Mouse (Mus musculus): ENCODE results near the gene Spata13. TPM values are rescaled to one million over a fixed set of nuclear protein-coding genes. Genes with fewer than 3 reads are reported as not detected.

Gene Spata13
- polyA plus RNA-seq, 1 experiment = 21.6 TPM

- H3K4me1 ChIP-seq (ENCODE audit: control insufficient read depth, insufficient read depth, insufficient read length, low read length) = peaks cover 24% of the 10 kb centered on the region
Observed at GRCm38 (mm10) chr14:60738434-60738938, 104.7 kb downstream of the Spata13 start.

GRCm38 (mm10) chr14:60739155-60739554, 105.4 kb downstream of the Spata13 start:
- no peak for TF ChIP-seq POLR2A (IDR thresholded peaks at IDR 0.05; ENCODE audit: low read depth, low read length)
- no peak for TF ChIP-seq CTCF (IDR thresholded peaks at IDR 0.05; ENCODE audit: extremely low read depth, insufficient read length, insufficient replicate concordance, low read depth, low read length)
- Histone ChIP-seq H3K36me3 (ENCODE audit: control insufficient read depth, insufficient read depth, low read length) (peaks cover 6% of the 10 kb centered on the region; the same call in 1 of the 2 replicates), H3K4me1 (ENCODE audit: control insufficient read depth, insufficient read depth, insufficient read length, low read length) (peaks cover 24% of the 10 kb centered on the region), H3K4me3 (ENCODE audit: low read depth, low read length) (no peak overlapping the region), H3K27ac (ENCODE audit: insufficient read depth, low read depth, low read length) (no peak overlapping the region), H3K27me3 (ENCODE audit: control insufficient read depth, insufficient read depth, low read length) (no peaks in the 10 kb centered on the region)
- 62% methylated on average over 8 of the region's 9 CpGs for WGBS

More at GRCm38 (mm10) chr14:60738434-60738938, 104.7 kb downstream of the Spata13 start:
- Histone ChIP-seq H3K36me3 (ENCODE audit: control insufficient read depth, insufficient read depth, low read length) (peaks cover 6% of the 10 kb centered on the region; the same call in 1 of the 2 replicates), H3K27me3 (ENCODE audit: control insufficient read depth, insufficient read depth, low read length) (no peaks in the 10 kb centered on the region), H3K27ac (ENCODE audit: insufficient read depth, low read depth, low read length) (peak overlapping the region; percentile 94), H3K4me3 (ENCODE audit: low read depth, low read length) (no peak overlapping the region)
- TF ChIP-seq POLR2A (IDR thresholded peaks at IDR 0.05; ENCODE audit: low read depth, low read length) (no peak), CTCF (IDR thresholded peaks at IDR 0.05; ENCODE audit: extremely low read depth, insufficient read length, insufficient replicate concordance, low read depth, low read length) (no peak)
- WGBS = 48% methylated on average over 10 of the region's 10 CpGs

GRCm38 (mm10) chr14:60739616-60740015, 105.8 kb downstream of the Spata13 start:
- Histone ChIP-seq H3K27me3 (ENCODE audit: control insufficient read depth, insufficient read depth, low read length) (no peaks in the 10 kb centered on the region), H3K4me3 (ENCODE audit: low read depth, low read length) (no peak overlapping the region), H3K27ac (ENCODE audit: insufficient read depth, low read depth, low read length) (peak overlapping the region; percentile 26; the same call in 1 of the 2 replicates), H3K36me3 (ENCODE audit: control insufficient read depth, insufficient read depth, low read length) (peaks cover 6% of the 10 kb centered on the region; the same call in 1 of the 2 replicates), H3K4me1 (ENCODE audit: control insufficient read depth, insufficient read depth, insufficient read length, low read length) (peaks cover 24% of the 10 kb centered on the region)
- TF ChIP-seq CTCF (IDR thresholded peaks at IDR 0.05; ENCODE audit: extremely low read depth, insufficient read length, insufficient replicate concordance, low read depth, low read length) (no peak), POLR2A (IDR thresholded peaks at IDR 0.05; ENCODE audit: low read depth, low read length) (no peak)
- WGBS = 85% methylated on average over 12 of the region's 12 CpGs

- no peaks in the 10 kb centered on the region for H3K27me3 ChIP-seq (ENCODE audit: control insufficient read depth, insufficient read depth, low read length)
- H3K4me3 ChIP-seq (ENCODE audit: low read depth, low read length) = no peak overlapping the region
- peaks cover 8% of the 10 kb centered on the region; the same call in 1 of the 2 replicates for H3K36me3 ChIP-seq (ENCODE audit: control insufficient read depth, insufficient read depth, low read length)
- H3K4me1 ChIP-seq (ENCODE audit: control insufficient read depth, insufficient read depth, insufficient read length, low read length) = peaks cover 24% of the 10 kb centered on the region
- no peak for TF ChIP-seq POLR2A (IDR thresholded peaks at IDR 0.05; ENCODE audit: low read depth, low read length)
- TF ChIP-seq CTCF (IDR thresholded peaks at IDR 0.05; ENCODE audit: extremely low read depth, insufficient read length, insufficient replicate concordance, low read depth, low read length) = no peak
- 77% methylated on average over 5 of the region's 5 CpGs for WGBS
- no peak overlapping the region for H3K27ac ChIP-seq (ENCODE audit: insufficient read depth, low read depth, low read length)
Observed at GRCm38 (mm10) chr14:60740507-60740906, 106.7 kb downstream of the Spata13 start.

GRCm38 (mm10) chr14:60741033-60741432, 107.2 kb downstream of the Spata13 start:
- no peak for TF ChIP-seq CTCF (IDR thresholded peaks at IDR 0.05; ENCODE audit: extremely low read depth, insufficient read length, insufficient replicate concordance, low read depth, low read length)
- TF ChIP-seq POLR2A (IDR thresholded peaks at IDR 0.05; ENCODE audit: low read depth, low read length) = no peak
- 64% methylated on average over 8 of the region's 8 CpGs for WGBS
- Histone ChIP-seq H3K27me3 (ENCODE audit: control insufficient read depth, insufficient read depth, low read length) (no peaks in the 10 kb centered on the region), H3K36me3 (ENCODE audit: control insufficient read depth, insufficient read depth, low read length) (peaks cover 14% of the 10 kb centered on the region), H3K4me1 (ENCODE audit: control insufficient read depth, insufficient read depth, insufficient read length, low read length) (peaks cover 23% of the 10 kb centered on the region), H3K27ac (ENCODE audit: insufficient read depth, low read depth, low read length) (no peak overlapping the region), H3K4me3 (ENCODE audit: low read depth, low read length) (no peak overlapping the region)

GRCm38 (mm10) chr14:60741490-60741981, 107.7 kb downstream of the Spata13 start:
- peaks cover 19% of the 10 kb centered on the region for H3K36me3 ChIP-seq (ENCODE audit: control insufficient read depth, insufficient read depth, low read length)
- H3K4me3 ChIP-seq (ENCODE audit: low read depth, low read length) = no peak overlapping the region
- H3K27me3 ChIP-seq (ENCODE audit: control insufficient read depth, insufficient read depth, low read length) = no peaks in the 10 kb centered on the region
- peaks cover 18% of the 10 kb centered on the region for H3K4me1 ChIP-seq (ENCODE audit: control insufficient read depth, insufficient read depth, insufficient read length, low read length)
- TF ChIP-seq CTCF (IDR thresholded peaks at IDR 0.05; ENCODE audit: extremely low read depth, insufficient read length, insufficient replicate concordance, low read depth, low read length) = no peak
- no peak for TF ChIP-seq POLR2A (IDR thresholded peaks at IDR 0.05; ENCODE audit: low read depth, low read length)
- 51% methylated on average over 6 of the region's 6 CpGs for WGBS
- H3K27ac ChIP-seq (ENCODE audit: insufficient read depth, low read depth, low read length) = no peak overlapping the region

DNA sequence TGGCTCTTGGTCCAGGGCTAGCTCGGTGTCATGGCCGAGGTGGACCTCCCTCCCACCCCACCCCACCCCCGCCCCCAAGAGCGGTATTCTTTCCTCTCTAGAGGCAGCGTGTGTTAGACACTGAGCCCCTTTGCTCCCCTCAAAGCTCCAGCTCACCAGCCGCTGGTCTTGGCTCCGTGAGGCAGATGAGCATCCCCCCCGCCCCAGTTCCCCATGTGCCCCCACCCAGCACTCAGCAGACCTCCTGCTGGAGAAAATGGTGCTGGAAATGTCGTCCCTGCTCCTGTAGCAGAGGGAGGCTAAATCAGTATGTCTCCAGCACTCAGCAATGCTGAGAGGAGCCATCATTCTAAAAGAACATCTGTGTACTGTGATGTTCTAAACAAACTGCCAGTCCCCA, 109.9 kb downstream of the Spata13 start:
- TF ChIP-seq POLR2A (IDR thresholded peaks at IDR 0.05; ENCODE audit: low read depth, low read length) = no peak
- TF ChIP-seq CTCF (IDR thresholded peaks at IDR 0.05; ENCODE audit: extremely low read depth, insufficient read length, insufficient replicate concordance, low read depth, low read length) = no peak
- H3K36me3 ChIP-seq (ENCODE audit: control insufficient read depth, insufficient read depth, low read length) = peaks cover 36% of the 10 kb centered on the region
- H3K4me1 ChIP-seq (ENCODE audit: control insufficient read depth, insufficient read depth, insufficient read length, low read length) = peaks cover 6% of the 10 kb centered on the region; the same call in 1 of the 2 replicates
- no peak overlapping the region for H3K4me3 ChIP-seq (ENCODE audit: low read depth, low read length)
- no peaks in the 10 kb centered on the region for H3K27me3 ChIP-seq (ENCODE audit: control insufficient read depth, insufficient read depth, low read length)
- WGBS = 84% methylated on average over 9 of the region's 9 CpGs
- no peak overlapping the region for H3K27ac ChIP-seq (ENCODE audit: insufficient read depth, low read depth, low read length)
